Mouse (Mus musculus): ENCODE measurements around the gene Slc35e3. TPM values are rescaled to one million over a fixed set of nuclear protein-coding genes. Genes with fewer than 3 reads are reported as not detected.
"Not testable (repeated sequence)": the region's sequence is repeated elsewhere in the genome, so short reads cannot be mapped to it uniquely, and the experiment has no call there.

The Slc35e3 gene
- total RNA-seq, 2 experiments from 2014 or later: 3.7 to 5.0 TPM

DNA sequence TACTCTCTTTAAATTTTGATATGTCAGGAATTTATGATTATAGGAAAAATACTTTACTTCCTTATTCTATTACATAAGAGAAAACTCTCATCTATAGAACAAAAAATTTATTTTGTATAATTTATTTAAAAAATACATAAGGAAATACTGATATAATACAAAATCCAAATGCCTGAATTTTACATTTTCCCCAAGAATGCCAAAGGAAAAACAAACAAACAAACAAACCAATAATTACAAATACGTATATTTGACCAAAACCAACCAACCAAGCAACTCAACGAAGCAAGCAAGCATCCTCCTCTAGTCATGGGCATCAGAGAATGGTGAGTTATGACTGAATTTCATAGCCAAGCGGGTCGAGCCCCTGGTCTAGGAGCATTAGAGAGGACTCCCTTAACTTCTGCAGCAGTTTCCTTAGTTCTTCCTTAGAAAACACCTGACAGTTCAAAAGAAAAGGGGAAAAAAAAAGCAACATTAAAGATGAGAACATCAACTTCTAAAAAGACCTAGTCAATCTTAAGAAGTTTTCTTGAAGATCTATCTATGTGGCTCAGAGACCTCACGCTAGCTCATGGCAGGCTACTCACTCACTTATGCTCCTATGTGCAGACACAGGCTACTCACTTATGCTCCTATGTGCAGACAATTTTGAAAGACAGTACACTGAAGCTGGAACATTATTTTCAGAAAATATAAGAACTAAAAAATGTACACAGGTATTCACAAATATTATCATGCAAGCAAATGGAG, 4.5 kb upstream of the Slc35e3 start:
- no peak for DNase-seq (ENCODE audit: low spot score)

DNA sequence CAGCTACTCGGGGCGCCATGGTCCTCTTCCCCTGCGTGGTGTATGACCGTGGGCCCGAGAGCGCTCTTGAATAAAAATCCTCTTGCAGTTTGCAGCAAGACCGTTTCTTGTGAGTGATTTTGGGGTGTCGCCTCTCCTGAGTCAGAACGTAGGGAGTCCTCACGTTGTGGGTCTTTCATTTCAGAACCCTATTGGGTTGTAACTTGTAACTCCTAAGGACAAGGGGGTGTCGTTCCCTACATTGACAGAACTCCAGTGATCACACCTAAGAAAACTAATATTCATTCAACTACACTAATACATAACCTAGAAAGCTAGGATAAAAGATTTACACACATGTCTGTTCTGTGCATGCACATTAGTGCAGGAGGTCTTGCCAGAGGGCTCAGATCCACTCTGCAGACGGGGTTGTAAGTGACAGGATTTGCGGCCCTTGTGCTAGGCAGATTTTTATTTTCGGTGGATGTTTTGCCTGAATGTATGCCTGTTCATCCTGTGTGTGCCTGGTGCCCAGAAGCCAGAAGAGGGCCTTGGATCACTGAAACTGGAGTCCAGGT, 3.7 kb upstream of the Slc35e3 start:
- DNase-seq (ENCODE audit: low spot score): no peak

DNA sequence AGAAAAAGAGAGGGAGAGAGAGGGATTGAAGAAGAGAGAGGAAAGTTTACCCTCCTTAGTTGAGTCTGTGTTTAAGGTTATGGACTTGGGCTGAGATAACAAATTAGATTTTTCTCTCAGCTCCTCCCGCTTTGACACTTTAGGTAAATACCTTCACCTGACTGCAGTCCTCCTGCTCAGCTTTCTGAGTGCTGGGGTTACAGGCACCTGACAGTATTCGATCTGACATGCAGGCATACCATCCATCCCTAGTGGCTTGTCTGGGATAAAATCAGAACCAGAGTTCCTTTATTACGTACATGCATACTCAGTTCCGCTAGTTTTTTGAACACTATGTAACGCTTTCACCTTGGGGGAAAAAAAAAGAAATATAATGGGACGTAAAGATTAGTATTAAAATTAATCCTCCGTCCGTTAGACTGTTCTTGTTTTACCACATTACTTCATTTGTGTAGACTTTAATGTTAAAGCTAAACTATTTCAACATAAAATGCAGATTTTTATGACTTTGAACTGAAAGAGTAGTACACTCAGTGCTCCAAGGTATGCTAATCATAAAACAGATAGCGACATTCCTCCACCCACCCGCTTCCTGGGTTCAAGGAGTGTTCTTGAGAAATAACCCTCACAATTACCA, 3.0 kb upstream of the Slc35e3 start:
- no peak for DNase-seq (ENCODE audit: low spot score)

DNA sequence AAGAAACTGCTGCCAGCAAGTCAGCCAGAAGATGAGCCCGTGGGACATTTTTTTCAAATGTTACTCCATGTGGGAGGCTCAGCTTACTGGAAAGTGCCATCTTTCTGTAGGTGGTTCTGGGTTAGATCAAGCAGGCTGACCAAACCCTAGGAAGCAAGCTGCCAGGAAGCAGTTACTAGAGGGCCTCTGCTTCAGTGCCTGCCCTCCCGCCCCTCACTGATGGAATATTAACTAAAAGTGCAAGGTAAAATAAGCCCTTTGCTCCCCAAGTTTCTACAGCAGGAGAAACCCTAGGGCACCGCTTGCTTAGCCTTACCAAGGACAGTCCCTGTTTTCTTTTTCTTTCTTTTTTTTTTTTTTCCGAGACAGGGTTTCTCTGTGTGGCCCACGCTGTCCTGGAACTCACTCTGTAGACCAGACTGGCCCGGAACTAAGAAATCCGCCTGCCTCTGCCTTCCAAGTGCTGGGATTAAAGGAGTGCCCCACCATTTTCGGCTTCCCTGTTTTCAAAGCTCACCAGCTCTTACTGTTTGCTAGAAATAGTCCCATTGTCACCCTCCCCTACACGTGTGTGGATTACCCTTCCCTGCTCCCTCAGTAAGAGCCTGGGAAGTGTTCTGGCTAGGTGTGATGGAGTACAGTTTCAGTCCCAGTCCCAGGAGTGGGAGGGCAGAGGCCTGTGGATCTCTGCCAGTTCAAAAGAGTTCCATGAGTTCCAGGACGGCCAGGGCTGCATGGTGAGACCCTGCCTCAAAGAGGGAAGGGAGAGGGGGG, 2.3 kb upstream of the Slc35e3 start:
- DNase-seq (ENCODE audit: low spot score): no peak

DNA sequence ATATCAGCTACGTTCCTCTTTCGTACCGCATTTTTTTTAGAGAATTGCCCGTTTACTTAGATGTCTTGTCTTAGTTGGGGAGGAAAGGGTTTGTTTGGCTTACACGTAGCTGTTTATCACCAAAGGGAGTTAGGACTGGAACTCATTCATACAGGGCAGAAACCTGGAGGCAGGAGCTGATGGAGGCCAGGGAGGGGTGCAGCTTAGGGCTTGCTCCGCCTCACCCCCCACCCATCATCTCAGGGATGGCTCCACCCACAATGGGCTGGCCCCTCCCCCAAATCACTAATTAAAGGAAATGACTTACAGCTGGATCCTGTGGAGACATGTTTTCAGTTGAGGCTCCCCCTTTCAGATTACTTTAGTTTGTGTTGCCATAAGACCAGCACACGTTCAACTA, 1.5 kb upstream of the Slc35e3 start:
- DNase-seq (ENCODE audit: low spot score): no peak

DNA sequence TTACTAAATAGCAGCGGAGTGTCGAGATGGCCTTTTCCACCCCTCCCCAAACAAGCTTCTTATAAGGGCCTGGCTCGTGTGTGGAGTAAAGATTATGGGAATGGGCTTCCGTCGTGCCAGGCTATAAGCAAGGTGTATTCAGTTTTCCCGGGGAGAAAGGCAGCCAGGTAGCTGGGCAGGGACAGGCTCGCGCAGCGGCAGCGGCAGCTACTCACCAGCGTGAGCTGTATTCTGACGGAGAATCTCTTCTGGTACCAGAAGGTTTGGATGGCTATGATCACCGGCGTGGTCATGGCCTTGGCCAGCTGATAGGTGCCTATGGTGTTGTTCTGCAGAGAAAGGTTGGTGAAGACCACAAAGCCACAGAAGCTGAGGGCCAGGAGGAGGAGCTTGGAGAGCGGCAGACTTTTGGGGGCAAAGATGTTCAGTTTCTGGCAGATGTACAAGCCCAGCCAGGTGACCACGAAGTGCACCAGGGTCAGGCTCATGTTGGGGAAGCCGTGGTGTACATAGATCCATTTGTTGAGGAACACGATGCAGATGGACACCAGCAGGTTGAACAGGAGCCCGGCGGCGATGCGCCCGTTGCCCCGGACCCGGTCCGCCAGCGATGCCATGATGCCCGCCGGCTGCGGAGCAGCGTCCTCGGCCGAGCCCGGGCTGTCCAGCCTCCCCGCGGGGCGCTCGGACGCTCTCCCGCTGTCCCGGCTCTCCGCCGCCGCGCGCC, 432 bp downstream of the Slc35e3 start:
- not testable (repeated sequence) for DNase-seq (ENCODE audit: low spot score)

DNA sequence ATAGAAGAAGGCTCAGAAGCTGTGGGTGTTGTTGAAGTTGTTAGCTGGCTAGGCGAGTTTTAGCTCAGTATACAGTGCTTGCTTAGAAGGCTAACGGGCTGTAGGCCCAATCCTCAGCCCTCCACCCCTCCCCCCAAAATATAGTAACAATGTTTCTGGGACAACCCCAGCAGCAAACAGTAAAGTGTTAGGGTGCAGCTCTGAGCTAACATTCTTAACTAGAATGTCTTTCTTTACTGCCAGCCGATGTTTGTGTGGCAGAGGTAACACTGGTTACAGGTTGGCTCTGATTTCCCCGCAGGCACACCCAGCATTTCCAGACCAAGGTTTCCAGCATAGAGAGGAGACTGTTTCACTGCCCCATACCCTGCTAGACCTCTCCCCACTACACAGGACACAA, 2.2 kb downstream of the Slc35e3 start:
- no peak for DNase-seq (ENCODE audit: low spot score)

DNA sequence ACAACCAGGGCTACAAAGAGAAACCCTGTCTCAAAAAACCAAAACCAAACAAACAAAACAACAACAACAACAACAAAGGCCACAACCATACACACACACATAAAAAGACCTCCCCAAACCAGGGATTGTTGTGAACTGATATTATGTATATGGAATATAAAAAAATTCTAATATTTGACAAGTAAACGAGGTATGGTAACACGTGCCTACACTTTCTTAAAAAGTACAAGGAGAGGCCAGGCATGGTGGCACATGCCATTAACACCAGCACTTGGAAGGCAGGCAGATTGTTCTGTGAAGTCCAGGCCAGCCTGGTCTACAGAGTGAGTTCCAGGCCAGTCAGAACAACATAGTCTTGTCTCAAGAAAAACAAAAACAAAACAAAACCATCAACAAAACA, 3.0 kb downstream of the Slc35e3 start:
- DNase-seq (ENCODE audit: low spot score): no peak

DNA sequence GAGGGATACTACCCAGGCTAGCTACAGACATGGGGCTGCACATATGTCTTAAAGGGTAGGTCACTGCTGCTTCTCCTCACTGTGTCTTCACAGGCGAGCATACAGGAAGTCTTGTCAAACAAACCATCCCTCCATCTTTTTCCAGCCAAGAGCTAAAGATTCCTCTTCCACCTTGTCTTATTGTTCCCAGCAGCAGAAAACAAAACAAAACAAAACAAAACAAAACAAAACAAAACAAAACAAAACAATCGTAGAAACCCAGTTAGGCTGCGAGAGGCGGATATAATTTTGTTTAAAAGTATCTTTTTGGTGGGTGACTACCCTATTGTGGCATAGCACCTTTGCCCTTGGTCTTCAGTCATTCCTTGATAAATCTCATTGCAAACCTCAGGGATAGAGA, 3.5 kb downstream of the Slc35e3 start:
- no peak for DNase-seq (ENCODE audit: low spot score)

DNA sequence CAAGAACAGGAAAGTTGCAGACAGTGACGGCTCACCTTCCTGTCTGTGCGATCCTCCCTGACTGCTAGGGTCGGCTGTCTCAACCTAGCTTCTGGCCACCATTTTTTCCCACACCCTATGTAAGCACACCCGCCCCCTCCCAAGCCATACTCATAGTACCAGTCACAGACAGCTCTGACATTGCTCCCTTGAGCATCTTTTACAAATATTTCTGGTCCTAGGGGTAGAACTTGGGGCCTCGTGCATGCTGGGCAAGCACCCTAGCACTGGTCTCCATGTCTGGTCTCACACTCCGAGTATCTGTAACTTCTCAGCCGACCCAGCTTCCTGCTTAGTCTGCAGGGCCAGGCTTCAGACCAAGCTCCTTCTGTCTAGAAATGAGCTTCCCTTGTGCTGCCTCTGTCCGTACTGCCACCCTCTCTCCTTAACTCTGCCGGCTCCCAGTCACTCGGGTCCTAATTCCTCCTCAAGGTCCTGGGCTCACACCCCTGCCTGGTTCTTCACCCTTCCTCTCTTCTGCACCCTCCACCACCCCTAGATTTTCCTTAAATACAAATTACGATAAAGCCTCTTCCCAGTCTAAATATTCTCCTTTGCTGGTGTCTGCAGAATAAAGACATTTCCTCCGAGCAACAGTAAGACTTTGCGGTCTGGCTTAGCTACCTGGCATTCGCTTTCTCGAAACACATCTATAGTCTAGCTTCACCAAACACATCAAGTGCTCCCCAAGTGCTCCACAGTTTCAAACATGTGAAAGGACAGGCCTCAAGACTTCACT, 4.3 kb downstream of the Slc35e3 start:
- no peak for DNase-seq (ENCODE audit: low spot score)

DNA sequence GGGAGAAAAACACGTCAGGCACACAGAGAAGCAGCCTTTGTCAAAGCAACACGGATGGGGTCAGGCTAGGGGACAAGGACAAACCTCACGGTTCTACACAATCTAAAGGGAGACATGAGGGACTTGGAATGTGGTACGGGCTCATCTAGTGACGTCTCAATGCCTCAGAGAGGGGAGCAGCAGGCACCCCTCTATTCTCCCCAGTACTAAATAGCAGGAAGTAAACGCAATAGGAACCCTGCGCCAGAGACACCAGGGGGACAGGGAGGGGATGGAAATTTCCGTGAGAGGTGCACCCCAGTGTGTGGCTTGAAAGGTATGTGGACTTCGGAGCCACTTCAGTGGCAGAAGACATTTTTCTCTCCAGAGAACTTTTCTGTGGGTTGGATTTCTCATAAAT, 5.2 kb downstream of the Slc35e3 start:
- DNase-seq (ENCODE audit: low spot score): no peak

DNA sequence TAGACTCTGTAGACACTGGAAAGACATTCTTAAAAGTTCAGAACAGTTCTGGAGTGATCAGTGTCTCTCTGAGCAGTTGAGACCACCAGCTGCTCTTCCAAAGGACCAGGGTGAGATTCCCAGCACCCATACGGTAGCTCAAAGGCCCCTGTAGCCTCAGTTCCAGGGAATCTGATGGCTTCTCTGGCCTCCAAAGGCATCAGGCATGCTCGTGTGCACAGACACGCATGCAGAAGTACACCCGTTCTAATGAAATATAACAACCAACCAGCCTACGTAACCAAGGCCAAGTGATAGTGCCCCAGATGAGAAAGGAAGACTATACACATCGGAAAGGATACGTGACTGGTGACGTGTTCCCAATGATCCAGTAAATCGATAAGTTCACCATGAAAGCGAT, 6.0 kb downstream of the Slc35e3 start:
- no peak for DNase-seq (ENCODE audit: low spot score)

DNA sequence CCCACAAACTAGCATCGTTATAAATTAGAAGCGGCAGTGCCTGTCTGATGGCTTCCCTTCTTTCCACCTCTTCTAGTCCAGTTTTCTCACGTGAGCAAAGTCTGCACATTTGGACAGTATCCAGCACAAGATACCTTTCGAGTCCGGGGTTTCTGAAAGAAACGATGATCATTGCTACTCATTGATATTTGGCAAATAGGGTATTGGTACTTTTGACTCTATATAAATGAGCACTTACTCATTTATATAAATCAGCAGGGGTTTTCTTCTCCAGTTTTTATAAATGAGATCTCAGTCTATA, 6.6 kb downstream of the Slc35e3 start:
- no peak for DNase-seq (ENCODE audit: low spot score)

DNA sequence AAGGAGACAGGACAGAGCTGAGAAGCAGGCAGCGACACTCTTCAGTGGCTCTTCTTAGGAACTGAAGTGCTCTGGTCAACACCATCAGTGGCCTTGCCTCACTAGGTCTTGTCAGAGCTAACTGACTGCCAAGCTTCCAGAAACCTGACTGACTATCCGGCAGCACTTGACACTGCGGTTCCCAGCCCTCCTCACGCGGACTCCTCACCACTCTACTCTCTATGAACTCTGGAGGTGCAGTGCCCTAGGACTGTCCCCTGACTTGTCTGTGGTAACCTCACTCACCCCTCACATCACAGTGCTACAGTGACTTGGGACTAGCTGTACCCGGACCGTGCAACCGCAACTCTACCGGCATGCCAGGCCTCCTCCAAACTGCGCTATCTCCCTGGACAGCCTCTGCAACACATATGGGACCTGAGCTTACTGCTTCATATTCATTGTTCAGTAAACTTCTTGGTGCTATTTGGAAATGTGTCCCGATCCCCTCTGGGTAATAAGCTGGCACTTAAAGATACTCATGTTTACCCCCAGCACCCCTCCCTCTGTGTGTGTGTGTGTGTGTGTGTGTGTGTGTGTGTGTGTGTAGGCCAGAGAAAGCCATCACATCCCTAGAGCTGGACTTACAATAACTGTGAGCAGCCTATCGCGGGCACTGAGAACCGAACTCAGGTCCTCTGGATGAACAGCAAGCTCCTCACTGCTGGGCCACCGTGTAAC, 7.1 kb downstream of the Slc35e3 start:
- DNase-seq (ENCODE audit: low spot score): no peak

DNA sequence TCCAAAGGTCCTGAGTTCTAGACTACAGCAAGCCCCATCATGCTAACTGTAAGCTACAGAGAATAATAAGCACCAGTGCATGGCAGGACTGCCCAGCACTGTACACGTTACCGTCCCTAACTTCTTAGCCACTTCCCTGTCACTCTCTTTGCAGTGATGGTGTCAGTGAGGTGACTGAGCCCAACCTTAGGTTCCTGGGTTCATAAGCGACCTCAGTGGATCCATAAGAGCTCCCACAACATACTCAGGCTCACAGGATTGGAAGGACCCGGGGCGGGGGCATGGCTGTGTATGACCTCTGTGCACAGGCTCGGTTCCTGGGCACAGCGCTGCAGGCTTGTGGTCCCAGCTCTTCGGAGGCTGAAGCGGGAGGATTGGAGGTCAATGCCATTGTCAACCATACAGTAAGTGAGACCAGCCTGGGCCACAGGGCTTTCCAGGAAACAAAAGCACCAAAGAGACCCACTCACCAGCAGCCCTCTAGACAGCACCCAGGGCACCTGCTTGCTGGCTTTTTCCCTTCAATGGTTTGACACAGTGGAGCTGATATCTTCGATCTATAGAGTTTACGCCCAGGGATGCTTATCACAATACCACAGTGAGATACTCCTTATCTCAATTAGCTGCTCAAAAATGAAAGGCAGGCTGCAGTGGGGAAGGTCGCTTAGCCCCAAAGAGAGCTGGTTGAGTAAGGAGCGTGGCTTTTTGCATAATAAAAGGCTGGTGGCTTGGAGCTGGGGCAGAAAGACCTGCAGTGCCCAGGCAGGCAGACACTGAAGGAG, 7.8 kb downstream of the Slc35e3 start:
- no peak for DNase-seq (ENCODE audit: low spot score)

DNA sequence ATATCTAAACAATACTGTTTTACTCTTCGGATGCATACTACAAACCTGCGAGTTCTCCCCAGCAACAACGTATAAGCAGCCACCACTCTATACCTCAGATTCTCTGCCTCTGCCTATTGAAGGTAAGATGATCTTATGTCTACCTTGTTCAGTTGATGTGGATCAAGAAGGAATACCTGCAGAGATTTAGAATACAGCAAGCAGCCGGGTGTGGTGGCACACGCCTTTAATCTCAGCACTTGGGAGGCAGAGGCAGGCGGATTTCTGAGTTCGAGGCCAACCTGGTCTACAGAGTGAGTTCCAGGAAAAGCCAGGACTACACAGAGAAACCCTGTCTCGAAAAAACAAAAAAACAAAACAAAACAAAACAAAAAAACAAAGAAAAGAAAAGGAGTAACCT, 8.7 kb downstream of the Slc35e3 start:
- not testable (repeated sequence) for DNase-seq (ENCODE audit: low spot score)

DNA sequence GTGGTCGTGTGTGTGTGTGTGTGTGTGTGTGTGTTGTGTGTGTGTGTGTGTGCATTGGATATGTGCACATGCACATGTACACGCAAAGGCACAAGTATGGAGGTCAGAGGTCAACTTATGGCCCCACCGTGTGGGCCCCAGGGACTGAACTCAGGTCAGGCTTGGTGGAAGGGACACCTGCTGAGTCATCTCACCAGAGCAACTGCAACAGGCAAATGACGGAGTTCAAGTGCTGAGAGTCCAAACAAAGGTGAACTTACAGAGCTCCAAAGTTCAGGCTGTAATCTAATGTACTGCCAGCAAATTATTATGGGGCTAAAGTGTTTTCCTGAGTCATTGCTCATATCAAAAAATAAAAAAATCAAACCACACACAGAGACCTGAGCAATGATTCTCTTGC, 9.1 kb downstream of the Slc35e3 start:
- no peak for DNase-seq (ENCODE audit: low spot score)

DNA sequence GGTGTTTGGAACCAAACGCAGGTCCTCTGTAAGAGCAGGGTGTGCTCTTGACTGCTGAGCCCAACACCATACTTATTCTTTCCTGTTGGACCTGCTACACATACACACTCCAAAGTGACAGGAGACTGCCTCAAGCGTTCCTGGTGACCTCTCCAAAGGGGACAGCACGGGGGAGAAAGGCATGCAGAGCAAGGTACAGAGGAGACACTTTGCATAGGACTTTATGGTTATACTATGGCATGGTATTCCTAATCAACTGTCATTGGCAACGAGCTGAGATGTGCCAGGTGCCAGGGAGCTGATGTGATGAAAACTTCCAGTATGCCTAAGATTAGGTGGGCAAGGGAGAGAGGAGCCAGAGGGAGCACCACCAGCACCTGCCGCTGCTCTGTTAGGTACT, 9.6 kb downstream of the Slc35e3 start:
- DNase-seq (ENCODE audit: low spot score): no peak

DNA sequence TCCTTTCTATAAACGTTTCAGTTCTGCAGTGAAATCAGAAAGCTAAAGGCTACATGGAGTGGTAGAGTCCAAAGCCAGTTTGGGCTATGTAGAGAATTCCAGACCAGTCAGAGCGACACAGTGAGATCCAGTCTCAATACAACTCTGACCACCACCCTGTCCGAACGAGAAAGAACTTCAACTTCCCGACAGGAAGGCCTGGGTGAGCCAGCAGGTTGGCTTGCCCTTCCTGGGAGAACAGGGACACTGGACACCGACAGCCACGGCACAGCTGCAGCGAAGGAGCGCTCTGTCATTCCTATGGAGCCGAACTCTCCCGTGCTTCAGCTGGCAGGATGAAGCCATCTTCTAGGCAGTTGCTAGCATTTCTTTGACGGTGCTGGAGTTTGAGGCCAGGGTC, 10.8 kb downstream of the Slc35e3 start:
- DNase-seq (ENCODE audit: low spot score): not testable (repeated sequence)
